Mouse (Mus musculus) CH12.LX (cell line): ENCODE measurements at regions not wholly inside any gene's neighbourhood (a gene's known extent, or its start where the extent isn't known, plus 50 kb on each side); places are given as distances from the start of the nearest gene placed in this dataset.

Source experiments
- DNase-seq: peaks from one replicate; pipeline ENCODE4 v3.0.0-alpha.2; 2013; ENCODE audit errors: extremely low read depth
- H3K27ac ChIP-seq: 2 replicates; pipeline ENCODE4 v1.5.1; 2012; ENCODE audit warnings: low read depth, mild to moderate bottlenecking, control low read depth, moderate library complexity; ENCODE audit not compliant: insufficient read depth
- H3K27me3 ChIP-seq: replicated peaks from 2 replicates; pipeline ENCODE3; 2012; ENCODE audit warnings: inconsistent platforms
- H3K36me3 ChIP-seq, 2 experiments: replicated peaks in 1 of 2; 2 replicates each; pipeline versions ENCODE3 to v1.6.1; 2012; ENCODE audit warnings: inconsistent platforms in 1 of 2, low read length in 1 of 2, mild to moderate bottlenecking in 1 of 2, mixed read lengths in 1 of 2, moderate library complexity in 1 of 2; ENCODE audit not compliant: control insufficient read depth in 1 of 2, insufficient read depth in 1 of 2
- H3K4me1 ChIP-seq, 2 experiments: 2 replicates each; pipeline ENCODE4 v1.6.1; 2012; ENCODE audit warnings: inconsistent platforms in 1 of 2, moderate library complexity in 1 of 2; ENCODE audit not compliant: insufficient read depth in 2 of 2, control insufficient read depth in 1 of 2
- H3K4me2 ChIP-seq: 2 replicates; pipeline ENCODE4 v1.6.1; 2012; ENCODE audit warnings: low read depth, mild to moderate bottlenecking, control low read depth; ENCODE audit not compliant: poor library complexity, insufficient read depth, severe bottlenecking
- H3K4me3 ChIP-seq, 3 experiments: fragments of 150-350 bp in 1 of 3; sonication (generic) in 1 of 3; replicated peaks in 1 of 3; 2 replicates each; pipeline versions ENCODE3 to v1.5.1; 2011 to 2012; ENCODE audit warnings: low read depth in 2 of 3, low read length in 2 of 3, mild to moderate bottlenecking in 2 of 3, moderate library complexity in 2 of 3, control low read depth in 1 of 3, improper control_type of control experiment in 1 of 3, inconsistent platforms in 1 of 3, mixed read lengths in 1 of 3; ENCODE audit not compliant: poor library complexity in 1 of 3
- H3K79me2 ChIP-seq: replicated peaks from 2 replicates; pipeline ENCODE4 v1.6.1; 2012; ENCODE audit warnings: mild to moderate bottlenecking, moderate library complexity; ENCODE audit not compliant: control insufficient read depth, poor library complexity, insufficient read depth, severe bottlenecking; ENCODE audit errors: extremely low read depth
- H3K9ac ChIP-seq: 2 replicates; pipeline ENCODE4 v1.6.1; 2012; ENCODE audit warnings: low read depth, mild to moderate bottlenecking, control low read depth, moderate library complexity; ENCODE audit not compliant: insufficient read depth
- H3K9me3 ChIP-seq: replicated peaks from 2 replicates; pipeline ENCODE3; 2012; ENCODE audit warnings: low read length, inconsistent platforms, mixed read lengths
- BHLHE40 ChIP-seq: IDR thresholded peaks from 2 replicates; pipeline ENCODE4 v1.6.1; 2011; ENCODE audit warnings: mild to moderate bottlenecking, low read depth, low read length, improper control_type of control experiment
- CHD2 ChIP-seq: IDR thresholded peaks from 2 replicates; pipeline ENCODE4 v1.6.1; 2011; ENCODE audit warnings: low read length, improper control_type of control experiment
- CTCF ChIP-seq, 2 experiments: IDR thresholded peaks in 1 of 2; conservative IDR thresholded peaks in 1 of 2; 2 replicates each; pipeline ENCODE4 v1.5.1; 2011 to 2012; ENCODE audit warnings: low read depth in 2 of 2, low read length in 2 of 2, improper control_type of control experiment in 1 of 2, inconsistent platforms in 1 of 2, mild to moderate bottlenecking in 1 of 2, moderate library complexity in 1 of 2
- ELF1 ChIP-seq: IDR thresholded peaks from 2 replicates; pipeline ENCODE4 v1.6.1; 2014; ENCODE audit warnings: low read depth, mild to moderate bottlenecking, inconsistent platforms, low read length, improper control_type of control experiment
- EP300 ChIP-seq: IDR thresholded peaks from 2 replicates; pipeline ENCODE4 v1.6.1; 2011; ENCODE audit warnings: low read length, improper control_type of control experiment
- JUN ChIP-seq: IDR thresholded peaks from 2 replicates; pipeline ENCODE4 v1.6.1; 2011; ENCODE audit warnings: low read depth, mild to moderate bottlenecking, low read length, improper control_type of control experiment, moderate library complexity; ENCODE audit not compliant: insufficient read depth
- JUND ChIP-seq: conservative IDR thresholded peaks from 2 replicates; pipeline ENCODE4 v1.6.1; 2011; ENCODE audit warnings: low read depth, low read length, improper control_type of control experiment
- MAX ChIP-seq: IDR thresholded peaks from 2 replicates; pipeline ENCODE4 v1.6.1; 2011; ENCODE audit warnings: low read length, improper control_type of control experiment
- MAZ ChIP-seq: IDR thresholded peaks from 2 replicates; pipeline ENCODE4 v1.6.1; 2012; ENCODE audit warnings: low read depth, mild to moderate bottlenecking, inconsistent platforms, low read length, improper control_type of control experiment, moderate library complexity
- MXI1 ChIP-seq: IDR thresholded peaks from 2 replicates; pipeline ENCODE4 v1.6.1; 2011; ENCODE audit warnings: mild to moderate bottlenecking, low read depth, low read length, improper control_type of control experiment
- MYC ChIP-seq: IDR thresholded peaks from 2 replicates; pipeline ENCODE4 v1.6.1; 2011; ENCODE audit warnings: low read depth, mild to moderate bottlenecking, improper control_type of control experiment, low read length
- NRF1 ChIP-seq: IDR thresholded peaks from 2 replicates; pipeline ENCODE4 v1.6.1; 2014; ENCODE audit warnings: low read depth, mild to moderate bottlenecking, inconsistent platforms, low read length, improper control_type of control experiment, moderate library complexity
- PAX5 ChIP-seq: IDR thresholded peaks from 2 replicates; pipeline ENCODE4 v1.6.1; 2012; ENCODE audit warnings: low read length, inconsistent platforms, mixed read lengths
- POLR2A ChIP-seq: IDR thresholded peaks from 2 replicates; pipeline ENCODE4 v1.6.1; 2011; ENCODE audit warnings: low read depth, mild to moderate bottlenecking, improper control_type of control experiment, low read length
- RAD21 ChIP-seq: IDR thresholded peaks from 2 replicates; pipeline ENCODE4 v1.6.1; 2011; ENCODE audit warnings: low read depth, mild to moderate bottlenecking, low read length, improper control_type of control experiment, moderate library complexity
- SIN3A ChIP-seq: IDR thresholded peaks from 2 replicates; pipeline ENCODE4 v1.6.1; 2012; ENCODE audit warnings: low read length, improper control_type of control experiment, inconsistent platforms
- TCF12 ChIP-seq: IDR thresholded peaks from 2 replicates; pipeline ENCODE4 v1.6.1; 2014; ENCODE audit warnings: low read depth, mild to moderate bottlenecking, inconsistent platforms, low read length, improper control_type of control experiment
- UBTF ChIP-seq: IDR thresholded peaks from 2 replicates; pipeline ENCODE4 v1.6.1; 2012; ENCODE audit warnings: low read depth, mild to moderate bottlenecking, inconsistent platforms, low read length, improper control_type of control experiment, moderate library complexity
- USF1 ChIP-seq: IDR thresholded peaks from 2 replicates; pipeline ENCODE4 v1.6.1; 2014; ENCODE audit warnings: low read depth, mild to moderate bottlenecking, inconsistent platforms, low read length, improper control_type of control experiment
- ZC3H11A ChIP-seq: IDR thresholded peaks from 2 replicates; pipeline ENCODE4 v1.6.1; 2012; ENCODE audit warnings: low read depth, mild to moderate bottlenecking, inconsistent platforms, low read length, improper control_type of control experiment
- ZKSCAN1 ChIP-seq: IDR thresholded peaks from 2 replicates; pipeline ENCODE4 v1.6.1; 2012; ENCODE audit warnings: low read depth, inconsistent platforms, low read length, improper control_type of control experiment, borderline replicate concordance
- dilution Hi-C: fragments of 300-500 bp; cut with MboI; formaldehyde crosslinking; loops from 2 replicates; pipeline ENCODE4 v1.14.3; 2020; ENCODE audit warnings: low sequenced_read_pairs; ENCODE audit not compliant: extremely low pct_unique_long_range_greater_than_20kb, extremely low pct_ligation_motif_present
- in situ Hi-C: fragments of 300-500 bp; cut with MboI; formaldehyde crosslinking; loops from 3 replicates; pipeline ENCODE4 v1.14.3; 2019; ENCODE audit warnings: low sequenced_read_pairs, low pct_ligation_motif_present, low pct_unique_long_range_greater_than_20kb, mixed read lengths

DNA sequence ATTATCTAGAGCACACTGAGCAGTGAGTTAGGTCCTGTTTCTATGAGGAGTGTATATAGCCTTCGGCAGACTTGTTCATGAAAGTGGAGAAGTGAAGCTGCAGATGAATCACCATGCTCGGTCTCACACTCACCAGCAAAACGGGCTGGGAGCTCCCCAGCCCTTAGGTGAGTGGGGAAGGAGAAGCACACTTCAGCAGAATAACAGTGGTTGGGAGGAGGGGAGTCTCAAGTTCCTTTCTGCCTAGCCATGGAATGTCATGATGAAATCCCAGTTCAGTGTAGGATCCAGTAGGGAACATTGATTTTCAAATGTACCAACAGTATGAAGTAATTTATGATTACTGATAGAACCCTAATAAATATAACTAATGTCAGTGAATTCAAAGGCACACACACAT, 459.1 kb upstream of the Gm5150 start:
- Histone ChIP-seq H3K27ac (no peak overlapping the region), H3K9ac (no peak overlapping the region)
- TF ChIP-seq RAD21 (no peak), SIN3A (no peak), ZC3H11A (no peak), USF1 (no peak), MAX (no peak), EP300 (no peak), POLR2A (no peak), BHLHE40 (no peak), PAX5 (no peak), ELF1 (no peak), CTCF (conservative IDR thresholded peaks at IDR 0.05 in 1 of 2, IDR thresholded peaks at IDR 0.05 in 1 of 2; ENCODE audit: low read depth in 2 of 2, low read length in 2 of 2) (no peak), MAZ (no peak)
- TF ChIP-seq, all 38 proteins: peak for 0
- in situ Hi-C loops = no loop called here
- Histone ChIP-seq H3K4me2 (no peak overlapping the region), H3K4me3 (no peak overlapping the region), H3K27me3 (no peaks in the 10 kb centered on the region), H3K36me3 (no peaks in the 10 kb centered on the region), H3K4me1 (no peaks in the 10 kb centered on the region), H3K9me3 (no peaks in the 10 kb centered on the region), H3K79me2 (no peaks in the 10 kb centered on the region)
- dilution Hi-C loops = no loop called here
- no peak for DNase-seq

- Histone ChIP-seq H3K9me3 (no peaks in the 10 kb centered on the region), H3K4me3 (no peak overlapping the region), H3K36me3 (no peaks in the 10 kb centered on the region), H3K79me2 (no peaks in the 10 kb centered on the region), H3K4me2 (no peak overlapping the region), H3K27ac (no peak overlapping the region), H3K9ac (no peak overlapping the region), H3K27me3 (no peaks in the 10 kb centered on the region), H3K4me1 (no peaks in the 10 kb centered on the region)
- TF ChIP-seq JUN (no peak), ZKSCAN1 (no peak), JUND (no peak), MXI1 (no peak), UBTF (no peak), ZC3H11A (no peak), POLR2A (no peak), MYC (no peak), CHD2 (no peak), NRF1 (no peak), TCF12 (no peak)
- DNase-seq = no peak
- dilution Hi-C loops = no loop called here
- in situ Hi-C loops = no loop called here
Observed at GRCm38 (mm10) chr3:16464301-16464700, 458.1 kb upstream of the Gm5150 start.
